Mouse (Mus musculus) layer of hippocampus, adult 8-10 months (tissue): Measurements from ENCODE around the gene Zfp607a. TPM values are rescaled to one million over a fixed set of nuclear protein-coding genes. Genes with fewer than 3 reads are reported as not detected.
"Not testable (repeated sequence)": the region's sequence is repeated elsewhere in the genome, so short reads cannot be mapped to it uniquely, and the experiment has no call there.

Source experiments
- DNase-seq, 2 experiments: peaks; one replicate each; pipeline ENCODE4 v3.0.0; 2022; ENCODE audit warnings: low spot score in 2 of 2
- total RNA-seq, 4 experiments: library from RNA; stranded (reverse); gene quantifications; 2 replicates each; pipeline ENCODE4 v1.2.4; 2022

Gene Zfp607a
- total RNA-seq = 1 to 10 TPM; 2.6 to 3.2 (median 2.9) TPM

- no peak for DNase-seq
These were observed at the start of gene Zfp607a for GRCm38 (mm10) chr7:27857227-27857626. TSS of gene Zfp607a (plus strand) at chr7:27857527.

GRCm38 (mm10) chr7:27818526-27819110, 38.7 kb upstream of the Zfp607a start:
- no peak for DNase-seq

- DNase-seq = no peak
These were observed 34.7 kb upstream of the Zfp607a start for GRCm38 (mm10) chr7:27822611-27823010.

GRCm38 (mm10) chr7:27834131-27834530, 23.2 kb upstream of the Zfp607a start:
- DNase-seq = no peak

- no peak for DNase-seq
These were observed 19.4 kb upstream of the Zfp607a start for GRCm38 (mm10) chr7:27837896-27838295.

GRCm38 (mm10) chr7:27838323-27839249, 18.7 kb upstream of the Zfp607a start, which contains the start of gene Zfp59:
TSS of gene Zfp59 (plus strand) at chr7:27838607.
- peak; percentile 87 to 88 for DNase-seq

- DNase-seq = no peak
These were observed 17.7 kb upstream of the Zfp607a start for GRCm38 (mm10) chr7:27839596-27839995.

GRCm38 (mm10) chr7:27840104-27840503, 17.2 kb upstream of the Zfp607a start:
- no peak for DNase-seq

- DNase-seq = no peak
These were observed 2.2 kb downstream of the Zfp607a start for GRCm38 (mm10) chr7:27859301-27860251.

- DNase-seq = peak; percentile 25 to 41
These were observed 3.3 kb downstream of the Zfp607a start for GRCm38 (mm10) chr7:27860396-27861235.

- DNase-seq = not testable (repeated sequence)
These were observed 5.3 kb downstream of the Zfp607a start for GRCm38 (mm10) chr7:27862578-27862977.

- no peak for DNase-seq
These were observed 24.4 kb downstream of the Zfp607a start for GRCm38 (mm10) chr7:27881721-27882120.

GRCm38 (mm10) chr7:27900601-27901000, 43.3 kb downstream of the Zfp607a start:
- no peak for DNase-seq

- DNase-seq = no peak
These were observed 47.9 kb downstream of the Zfp607a start for GRCm38 (mm10) chr7:27905061-27905848.

- DNase-seq = not testable (repeated sequence)
These were observed 53.6 kb downstream of the Zfp607a start for GRCm38 (mm10) chr7:27910952-27911351.

- not testable (repeated sequence) for DNase-seq
These were observed 69.7 kb downstream of the Zfp607a start for GRCm38 (mm10) chr7:27927041-27927440.

GRCm38 (mm10) chr7:27928818-27929695, 71.7 kb downstream of the Zfp607a start, which contains the start of gene Zfp974:
TSS of gene Zfp974 (minus strand) at chr7:27929460.
- DNase-seq = peak; percentile 13 to 53
